Mouse (Mus musculus): ENCODE results near the gene Gm49388.

DNA sequence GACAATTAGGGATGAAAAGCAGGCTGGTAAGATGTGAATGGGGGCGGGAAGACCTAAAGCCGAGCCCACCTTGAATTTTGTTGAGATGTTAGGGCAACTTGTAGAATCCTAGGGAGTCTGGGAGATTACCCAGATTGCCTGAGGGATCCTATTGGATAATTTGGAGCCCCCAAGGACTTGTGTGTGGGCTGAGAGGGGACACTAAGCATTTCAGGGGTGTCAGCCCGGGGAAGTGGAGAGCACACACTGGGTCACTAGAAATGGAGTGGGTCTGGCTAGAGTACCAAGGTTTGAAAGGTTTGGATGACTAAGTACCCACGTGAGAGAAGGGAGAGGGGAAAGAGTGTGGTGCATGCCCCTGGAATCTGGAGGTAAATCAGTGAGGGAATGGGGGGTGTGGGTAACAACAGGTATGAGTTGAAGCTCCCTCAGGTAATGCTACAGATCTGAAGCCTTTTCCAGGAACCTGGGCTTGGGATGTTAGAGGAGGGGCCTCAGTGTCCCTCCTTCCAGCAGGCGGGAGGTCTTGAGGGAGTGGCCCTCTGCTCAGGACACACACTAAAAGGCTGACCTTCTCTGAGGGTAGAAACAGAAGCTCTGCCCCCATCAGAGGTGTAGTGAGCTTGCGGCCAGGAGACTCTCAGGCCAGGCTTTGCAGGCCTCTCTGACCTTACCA lies 37.7 kb upstream of the Gm49388 start:
- TF ChIP-seq ZC3H11A (IDR thresholded peaks at IDR 0.05; ENCODE audit: borderline replicate concordance, low read depth, low read length) (no peak), CHD2 (IDR thresholded peaks at IDR 0.05; ENCODE audit: low read depth, low read length) (no peak)
